Mouse (Mus musculus) testis, postnatal 14 days (tissue): ENCODE measurements around the gene Gpm6b.

Source experiments
- DNase-seq: peaks from one replicate; pipeline ENCODE4 v3.0.0; 2021; ENCODE audit warnings: low spot score

Gpm6b gene

DNA sequence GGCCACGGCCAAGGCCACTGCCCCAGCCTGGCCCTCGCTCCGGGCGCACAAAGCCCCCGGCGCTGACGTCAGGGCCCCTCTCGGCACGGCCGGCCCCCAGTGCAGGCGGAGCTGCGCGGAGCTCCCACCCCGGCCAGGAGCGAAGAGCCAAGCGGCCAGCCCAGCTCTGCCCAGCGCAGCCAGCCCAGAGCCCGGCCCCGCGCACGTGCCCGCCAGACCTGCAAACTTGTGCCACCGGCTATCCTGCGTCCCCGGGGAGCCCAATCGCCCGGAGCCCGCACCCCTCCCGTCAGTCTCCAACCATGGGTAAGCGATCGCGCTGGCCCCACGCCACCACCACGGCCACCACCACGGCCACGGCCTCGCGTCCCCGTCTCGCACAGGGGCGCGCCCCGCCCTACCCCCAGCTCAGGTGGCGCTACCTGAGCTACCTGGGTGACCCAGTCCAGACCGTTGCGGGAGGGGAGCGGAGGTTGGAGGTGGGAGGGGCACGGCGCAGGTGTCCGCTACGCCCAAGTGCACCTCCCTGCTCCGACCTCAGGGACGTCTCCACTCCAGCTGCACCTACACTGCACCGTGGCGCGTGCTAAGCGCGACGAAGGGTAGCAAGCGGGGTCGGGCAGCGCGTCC lies at the start of gene Gpm6b:
Gene Gpm6b (plus strand): TSS at position 81 of the 630 bp plus-strand sequence.
- DNase-seq, result peak; percentile 20

DNA sequence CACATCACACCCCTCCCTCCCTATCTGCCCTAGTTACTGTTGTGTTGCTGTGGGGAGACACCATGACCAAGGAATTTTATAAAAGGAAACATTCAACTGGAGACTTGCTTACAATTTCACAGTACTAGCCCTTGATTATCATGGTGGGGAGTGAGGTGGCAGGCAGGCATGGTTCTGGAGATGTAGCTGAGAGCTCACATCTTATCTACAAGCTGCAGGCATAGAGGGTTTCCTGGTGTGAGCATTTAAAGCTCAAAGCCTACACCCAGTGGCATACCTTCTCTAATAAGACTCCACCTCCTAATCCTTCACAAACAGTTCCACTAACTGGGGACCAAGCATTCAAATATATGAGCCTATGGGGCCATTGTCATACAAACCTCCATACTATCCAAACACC lies 42.4 kb upstream of the Gpm6b start:
- DNase-seq, result no peak

DNA sequence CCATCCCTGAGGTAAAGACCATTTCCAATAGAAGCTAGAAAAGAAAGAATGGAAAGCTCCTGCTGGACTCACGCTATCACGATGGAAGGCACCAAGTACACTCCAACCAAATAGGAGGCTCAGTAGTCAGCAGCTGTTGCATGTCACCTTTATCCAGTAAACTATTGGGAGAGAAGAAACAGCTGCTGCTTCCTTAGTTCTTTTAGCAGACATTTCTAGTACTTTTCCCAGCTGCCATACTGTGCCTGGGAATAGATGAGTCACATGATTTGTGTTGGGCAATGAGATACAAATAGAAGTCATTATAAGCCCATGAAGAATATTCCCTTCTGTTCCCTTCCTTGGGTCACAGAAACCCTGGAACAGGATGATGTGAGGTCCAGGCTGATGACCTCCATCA lies 40.4 kb upstream of the Gpm6b start:
- no peak for DNase-seq

DNA sequence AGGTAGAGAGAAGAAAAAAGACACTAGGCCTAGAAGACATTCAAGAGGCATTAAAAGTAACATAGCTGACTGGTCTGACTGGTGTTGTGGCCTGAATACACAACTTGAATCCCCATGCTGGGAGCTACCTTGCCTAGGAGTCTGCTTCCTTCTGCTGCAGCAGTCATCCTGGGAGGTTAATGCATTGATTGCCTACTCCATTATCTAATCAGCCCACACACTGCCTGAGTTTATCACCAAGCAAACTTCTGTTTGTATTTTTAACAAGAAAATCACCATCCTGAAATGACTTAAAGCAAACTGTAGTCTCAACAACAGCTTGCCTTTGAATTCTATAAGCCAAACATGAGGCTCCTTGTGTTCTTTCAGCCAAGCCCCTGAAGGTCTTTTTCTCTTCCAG lies 38.9 kb upstream of the Gpm6b start:
- DNase-seq, result no peak

DNA sequence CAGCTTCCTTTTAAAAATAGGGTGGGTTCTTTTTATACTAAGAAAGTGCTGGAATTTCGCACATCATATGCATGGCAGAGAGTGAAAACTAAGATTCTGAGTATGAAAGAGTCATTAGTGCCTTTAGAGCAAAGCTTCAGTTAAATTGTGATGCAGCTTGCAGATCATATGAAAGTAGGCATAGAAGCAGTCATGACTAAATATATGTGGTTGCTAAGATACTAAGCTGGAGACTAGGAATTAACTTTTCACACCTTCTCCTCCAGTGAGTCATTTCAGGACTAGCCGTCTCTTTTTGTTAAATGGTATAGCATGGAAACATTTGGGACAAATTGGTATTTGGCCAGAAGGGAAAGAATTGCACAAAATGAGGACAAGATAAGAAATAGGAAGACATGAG lies 24.1 kb upstream of the Gpm6b start:
- DNase-seq, result no peak

DNA sequence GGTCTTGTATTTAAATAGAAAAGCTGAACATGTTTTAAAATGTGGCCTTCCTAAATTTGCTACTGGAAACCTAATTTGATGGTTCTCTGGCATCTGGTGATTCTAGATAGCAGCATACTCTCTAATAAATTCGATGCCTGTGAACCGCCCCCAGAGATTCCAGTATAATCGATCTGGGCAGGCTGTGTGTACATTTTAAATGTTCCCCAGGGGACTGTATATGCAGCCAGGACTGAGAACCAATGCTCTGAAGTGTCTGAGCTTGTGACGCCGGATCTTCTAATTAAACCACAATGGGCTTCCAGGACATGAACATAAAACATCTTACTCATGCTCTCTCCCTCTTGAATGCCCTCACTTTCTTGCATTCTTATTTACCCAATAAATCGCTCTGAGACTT lies 22.5 kb upstream of the Gpm6b start:
- DNase-seq, result no peak

DNA sequence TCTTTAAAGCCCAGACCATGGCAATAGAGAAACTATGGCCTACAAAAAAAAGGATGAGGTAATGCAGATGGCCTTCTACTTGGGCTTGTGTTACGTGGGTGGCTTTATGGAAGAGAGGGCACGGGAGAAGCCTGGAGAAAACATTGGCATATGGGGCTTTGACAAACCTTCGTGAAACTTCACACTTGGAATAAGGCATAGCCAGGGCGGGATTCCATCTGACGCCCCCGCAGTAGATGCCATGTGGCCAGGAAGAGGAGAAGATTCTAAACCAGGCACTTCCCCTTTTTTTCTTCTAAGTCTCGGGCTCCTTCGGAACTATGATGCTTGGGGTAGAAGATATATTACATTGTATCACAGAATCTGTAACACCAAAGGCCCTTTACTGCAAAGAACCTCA lies 22.0 kb upstream of the Gpm6b start:
- DNase-seq, result no peak

DNA sequence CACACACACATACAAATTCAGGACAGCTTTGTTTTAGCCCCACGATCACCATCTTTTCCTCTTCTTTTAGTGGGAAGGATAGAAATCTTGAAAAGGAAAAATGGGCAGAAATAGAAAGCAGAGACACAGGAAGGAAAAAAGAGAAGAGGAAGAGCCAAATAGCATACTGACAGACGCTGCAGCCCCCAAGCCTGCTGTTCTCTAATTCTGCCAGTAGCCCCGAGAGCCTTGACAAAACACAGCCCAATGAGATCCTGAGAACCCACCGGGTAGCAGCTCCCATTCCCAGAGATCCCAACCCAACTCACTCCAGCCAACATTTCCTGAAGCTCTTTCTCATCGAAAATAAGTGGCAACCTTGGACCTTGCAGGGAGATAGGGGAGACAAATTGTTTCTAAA lies 19.4 kb upstream of the Gpm6b start:
- no peak for DNase-seq

DNA sequence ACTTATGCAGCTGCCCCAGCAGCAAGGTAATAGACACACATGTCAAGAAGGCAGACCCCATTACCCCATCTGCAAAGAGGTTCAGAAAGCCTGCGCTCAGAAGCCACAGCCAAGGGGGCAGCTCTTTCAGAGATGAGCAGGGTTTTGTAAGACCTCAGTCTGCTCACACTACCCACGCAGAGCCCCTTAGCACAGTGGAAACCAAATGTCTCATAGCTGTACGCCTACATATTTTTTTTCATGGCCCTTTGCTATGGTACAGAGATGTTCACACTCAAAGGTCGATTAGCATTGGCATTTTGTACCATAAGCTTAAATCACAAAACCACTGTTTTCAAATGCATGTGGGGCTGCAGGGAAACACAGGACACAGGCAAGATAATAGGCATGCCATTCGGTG lies 11.9 kb upstream of the Gpm6b start:
- no peak for DNase-seq

DNA sequence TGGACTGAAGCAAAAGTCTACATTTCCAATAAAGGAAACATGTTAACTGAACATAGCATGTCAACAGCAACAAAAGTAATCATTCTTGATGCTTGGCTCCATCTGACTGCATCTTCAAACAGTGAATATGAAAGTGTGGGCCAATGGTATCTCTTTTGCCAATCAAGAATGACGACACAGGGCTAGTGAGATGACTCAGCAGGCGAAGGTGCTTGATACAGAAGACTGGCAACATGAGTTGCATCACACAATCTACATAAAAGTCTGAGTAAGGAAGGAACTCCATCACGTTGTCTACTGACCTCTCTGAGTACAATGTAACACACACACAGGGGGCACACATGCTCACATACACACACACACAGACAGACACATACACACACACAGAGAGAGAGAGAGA lies 9.0 kb upstream of the Gpm6b start:
- no peak for DNase-seq

DNA sequence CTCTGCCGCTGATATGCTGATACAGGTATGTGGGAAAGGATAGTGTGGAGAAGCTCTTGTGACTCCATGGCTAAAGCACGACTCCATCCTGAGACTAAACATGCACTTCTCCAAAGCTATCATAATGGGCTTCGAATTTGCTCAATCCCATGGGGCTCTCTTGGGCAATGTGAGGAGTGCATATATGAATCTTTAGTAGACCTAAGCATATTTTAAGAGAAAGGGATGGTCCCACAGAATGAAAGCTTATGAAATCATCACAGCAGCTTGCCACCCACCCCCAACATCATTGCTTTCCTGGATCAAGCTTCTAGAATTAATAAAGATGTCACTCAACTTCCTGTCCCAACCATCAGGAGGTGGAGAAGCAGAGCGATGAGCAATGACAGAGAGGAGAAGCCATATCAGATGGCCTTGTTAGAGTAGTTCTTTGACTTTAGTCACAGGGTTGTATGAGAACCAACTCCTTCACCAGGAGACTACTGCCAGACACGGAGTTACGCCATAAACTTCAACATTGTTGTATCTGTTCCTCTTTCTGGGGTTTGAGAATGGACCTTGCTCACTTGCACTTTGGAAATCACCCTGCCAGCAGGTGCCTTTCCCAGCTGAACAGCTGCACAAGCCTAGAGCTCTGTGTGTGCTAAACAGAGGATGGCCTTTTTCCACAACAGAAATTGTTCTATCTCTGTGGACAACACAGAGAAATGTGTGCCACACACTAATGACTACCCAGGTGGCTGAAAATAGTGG lies 8.0 kb upstream of the Gpm6b start:
- no peak for DNase-seq

DNA sequence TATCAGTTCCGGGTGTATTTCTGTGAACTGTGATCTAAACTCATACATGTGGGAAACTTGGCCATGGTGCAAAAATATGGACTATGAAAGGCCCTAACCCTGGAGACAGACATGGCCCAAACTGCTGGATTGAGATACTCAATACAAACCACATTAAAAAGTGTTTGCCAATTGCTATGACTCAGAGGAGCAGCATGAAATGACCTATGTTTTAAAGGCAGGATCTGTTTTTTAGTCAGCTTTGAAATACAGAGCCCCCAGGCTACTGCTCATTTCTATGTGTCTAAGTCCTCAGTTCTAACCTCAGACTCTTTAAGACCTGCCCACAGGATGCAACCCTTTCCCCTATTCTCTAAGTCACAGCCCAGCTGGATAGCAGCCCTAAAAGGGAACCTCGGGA lies 2.6 kb upstream of the Gpm6b start:
- no peak for DNase-seq

DNA sequence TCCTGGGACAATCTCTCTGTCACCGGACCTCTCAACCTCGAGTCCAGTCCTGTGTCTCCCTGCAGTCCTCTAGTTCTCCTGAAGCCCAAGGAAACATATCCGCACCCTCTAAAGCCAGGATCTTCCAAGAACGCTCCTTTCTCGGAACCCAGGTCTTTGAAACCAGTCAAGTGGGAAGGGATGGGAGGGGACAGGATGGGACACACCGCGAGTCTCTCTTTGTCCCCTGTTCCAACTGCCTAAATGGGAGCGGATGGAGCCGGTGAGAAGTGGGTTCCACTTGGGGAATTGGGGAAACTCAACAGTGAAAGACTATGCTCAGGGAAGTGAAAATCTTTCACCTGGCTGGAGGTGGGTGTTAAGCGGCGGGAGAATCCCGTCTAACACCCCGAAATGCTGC lies 809 bp downstream of the Gpm6b start:
- DNase-seq, result no peak

DNA sequence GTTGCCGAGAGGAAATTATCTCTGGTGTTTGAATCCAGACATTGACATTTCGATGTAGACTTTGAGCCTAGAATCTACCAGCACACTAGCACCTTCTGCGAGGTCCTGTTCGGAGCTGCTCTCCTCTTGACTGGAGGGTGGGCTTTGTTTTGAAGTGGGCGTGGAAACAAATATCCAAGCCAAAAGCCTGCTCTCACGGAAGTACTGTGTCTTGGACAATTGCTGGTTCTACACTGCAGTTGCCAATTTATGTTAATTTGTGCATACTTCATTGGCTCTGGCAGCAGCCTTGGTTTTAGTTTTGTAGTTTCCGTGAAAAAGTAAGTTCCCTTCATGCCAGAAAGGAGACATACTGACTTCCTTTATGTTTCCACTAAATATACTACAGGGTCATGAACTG lies 2.0 kb downstream of the Gpm6b start:
- DNase-seq, result no peak

DNA sequence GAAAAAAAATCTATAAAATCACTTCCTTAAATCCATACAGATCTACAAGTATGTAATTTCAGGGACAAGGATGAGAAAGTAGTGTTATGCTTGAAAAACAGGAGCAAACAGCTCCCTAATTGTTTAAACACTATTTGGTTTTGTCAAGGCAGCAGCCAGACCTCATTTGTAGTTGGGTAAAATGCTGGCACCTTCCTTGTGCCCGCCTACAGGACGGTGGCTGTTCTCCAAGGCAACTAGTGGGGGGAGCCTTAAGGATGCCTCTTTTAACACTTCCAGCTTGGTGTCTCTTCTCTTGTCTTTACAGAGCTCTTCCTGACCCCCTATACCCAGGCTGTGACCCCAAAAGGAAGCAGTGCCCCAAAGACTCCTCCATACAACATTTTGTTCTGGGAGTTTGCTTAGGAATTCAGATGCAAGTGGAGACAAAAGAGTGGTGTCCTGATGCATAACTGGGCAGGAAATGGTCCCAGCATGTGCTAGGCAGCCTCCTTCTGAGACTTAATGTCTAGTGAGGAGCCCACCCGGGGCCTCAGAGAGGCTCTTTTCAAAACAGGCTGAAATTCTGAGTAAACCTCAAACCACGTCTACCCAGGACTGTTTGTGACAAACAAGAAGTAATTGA lies 4.7 kb downstream of the Gpm6b start:
- DNase-seq, result no peak

DNA sequence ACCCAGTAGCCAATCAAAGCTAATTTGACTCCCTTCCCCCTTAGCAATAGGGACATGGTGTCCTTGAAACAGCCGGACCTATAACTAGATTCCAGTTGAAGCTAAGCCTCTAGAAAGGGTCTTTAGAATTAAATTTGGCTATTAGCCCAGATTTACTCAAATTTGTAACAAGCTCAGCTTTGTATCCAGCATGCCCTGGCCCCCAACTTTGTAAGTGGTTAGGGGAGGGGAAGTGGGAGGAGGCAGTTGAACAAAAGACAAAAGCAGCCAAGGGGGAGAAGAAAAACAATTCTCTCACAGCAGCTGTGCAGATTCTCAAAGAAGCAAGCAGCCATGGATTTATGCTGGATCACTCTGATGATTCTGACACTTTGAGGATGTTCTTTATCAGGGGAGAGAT lies 32.8 kb downstream of the Gpm6b start:
- peak; percentile 18 for DNase-seq

DNA sequence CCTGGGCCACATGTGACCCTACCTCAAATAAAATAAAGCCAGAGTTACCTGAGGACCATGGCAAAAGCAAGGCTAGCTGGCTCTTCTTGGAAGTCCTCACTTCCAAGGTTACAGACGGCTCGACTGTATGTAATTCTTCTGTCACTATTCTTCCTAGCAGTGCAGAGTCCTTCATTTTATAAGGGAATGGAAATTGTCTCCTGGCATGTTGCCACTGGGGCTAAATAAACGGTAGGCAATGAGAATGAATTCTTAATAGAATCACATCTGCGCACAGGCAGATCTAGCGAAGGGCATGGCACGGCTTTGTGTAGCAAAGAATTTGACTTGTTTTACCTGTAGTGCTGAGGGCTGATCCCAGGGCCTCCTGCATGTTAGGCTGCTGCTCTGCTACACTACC lies 33.9 kb downstream of the Gpm6b start:
- no peak for DNase-seq

DNA sequence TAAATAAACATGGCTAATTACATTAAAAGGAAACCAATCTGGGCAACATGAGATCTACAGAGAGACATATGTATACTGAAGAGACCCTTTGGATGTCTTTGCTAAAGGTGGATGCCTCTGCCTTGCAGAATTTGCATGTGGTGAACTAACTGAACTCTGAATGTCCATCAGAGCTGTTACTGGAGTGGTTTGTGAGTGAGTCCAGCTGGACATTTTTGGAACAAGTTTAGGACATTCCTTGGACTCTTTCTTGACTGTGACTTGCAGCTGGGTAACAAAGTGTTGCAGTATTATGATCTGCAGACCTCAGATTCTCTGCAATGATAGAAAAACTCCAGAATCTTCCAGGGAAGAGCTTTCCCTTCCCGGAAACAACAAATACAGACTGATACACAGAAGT lies 41.1 kb downstream of the Gpm6b start:
- no peak for DNase-seq

DNA sequence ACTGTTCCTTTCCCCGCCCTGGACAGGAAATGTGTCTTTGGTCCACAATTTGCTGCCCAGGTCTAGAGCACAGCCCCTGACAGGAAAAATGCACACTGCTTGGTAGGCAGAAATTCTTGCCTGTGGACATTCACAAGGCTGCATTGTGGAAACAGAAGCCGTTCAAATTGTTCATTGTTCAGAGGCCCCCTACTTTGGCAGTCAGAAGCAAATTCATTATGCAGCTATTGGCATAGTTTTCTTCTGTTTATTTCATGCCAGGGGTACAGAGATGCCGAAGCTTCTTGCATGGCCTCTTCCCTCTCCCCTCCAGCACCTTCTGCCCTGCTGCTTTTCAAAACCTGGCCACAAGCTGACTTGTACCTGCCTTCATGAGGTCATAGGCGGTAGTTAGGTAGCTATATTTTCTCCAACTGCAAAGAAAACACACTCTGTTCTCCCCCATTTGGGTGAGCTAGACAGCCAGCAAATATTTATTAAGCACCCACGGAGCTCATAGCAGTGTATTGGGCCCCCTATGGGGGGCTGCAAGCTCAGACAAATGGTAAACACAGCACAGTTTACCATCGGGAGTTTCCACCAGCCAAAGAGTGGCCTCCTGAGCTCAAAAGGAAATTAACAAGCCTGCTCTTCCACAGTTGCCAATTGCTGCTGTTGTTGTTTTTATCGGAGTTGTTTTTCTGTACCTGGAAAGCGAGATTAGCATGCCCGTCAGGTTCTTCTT lies 48.2 kb downstream of the Gpm6b start:
- no peak for DNase-seq

DNA sequence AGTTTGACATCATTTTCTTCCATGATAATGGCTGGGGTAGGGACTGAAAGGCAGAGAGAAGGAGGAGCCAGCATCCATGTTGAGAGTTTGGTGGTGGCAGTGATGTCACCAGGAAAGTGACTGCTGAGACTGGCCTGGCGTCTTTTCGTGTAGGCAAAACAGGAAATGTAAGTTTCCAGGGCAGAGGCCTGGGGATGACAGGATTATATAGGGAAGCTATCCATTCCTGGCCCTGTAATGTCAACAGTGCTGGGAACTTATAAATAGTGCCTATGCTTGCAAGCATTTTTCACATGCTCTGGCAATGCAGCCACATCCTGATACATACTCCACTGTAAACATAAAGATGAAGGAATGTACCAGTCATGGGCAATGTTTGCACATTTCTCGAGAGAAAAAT lies 52.6 kb downstream of the Gpm6b start:
- DNase-seq, result no peak

DNA sequence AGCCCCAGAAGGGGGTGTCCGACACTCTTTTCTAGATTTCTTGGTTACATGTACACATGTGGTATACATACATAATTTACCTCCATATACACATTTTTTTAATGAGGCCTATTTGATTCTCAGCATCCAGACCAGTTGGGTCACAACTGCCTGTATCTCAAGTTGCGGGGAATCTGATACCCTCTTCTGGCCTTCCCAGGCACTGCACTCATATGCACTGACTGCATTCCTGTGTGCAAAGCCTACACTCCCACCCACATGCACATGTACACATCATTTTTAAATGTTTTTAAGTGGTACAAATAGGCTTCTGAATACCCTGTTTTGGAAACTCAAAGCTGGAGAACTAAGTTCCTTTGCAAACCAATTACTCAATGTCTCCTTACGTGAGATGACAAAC lies 54.8 kb downstream of the Gpm6b start:
- no peak for DNase-seq

DNA sequence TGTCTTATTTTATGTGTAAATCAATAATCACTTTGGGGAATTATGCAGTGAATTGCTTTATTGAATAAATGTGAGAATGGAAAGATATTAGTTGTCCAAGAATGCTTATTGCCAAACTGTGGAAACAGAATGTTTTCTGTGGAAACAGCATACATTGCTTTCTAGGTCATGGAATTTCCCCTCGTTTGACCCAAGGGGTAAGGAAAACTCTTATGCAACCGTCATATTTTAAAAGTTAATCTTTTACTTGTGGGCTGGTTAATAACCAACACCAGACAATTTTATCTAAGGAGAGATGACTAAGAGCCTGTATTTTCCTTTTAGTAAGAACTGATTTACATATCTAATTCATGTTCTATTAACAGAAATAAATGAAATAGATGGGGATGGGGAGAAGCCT lies 64.1 kb downstream of the Gpm6b start:
- DNase-seq, result no peak

DNA sequence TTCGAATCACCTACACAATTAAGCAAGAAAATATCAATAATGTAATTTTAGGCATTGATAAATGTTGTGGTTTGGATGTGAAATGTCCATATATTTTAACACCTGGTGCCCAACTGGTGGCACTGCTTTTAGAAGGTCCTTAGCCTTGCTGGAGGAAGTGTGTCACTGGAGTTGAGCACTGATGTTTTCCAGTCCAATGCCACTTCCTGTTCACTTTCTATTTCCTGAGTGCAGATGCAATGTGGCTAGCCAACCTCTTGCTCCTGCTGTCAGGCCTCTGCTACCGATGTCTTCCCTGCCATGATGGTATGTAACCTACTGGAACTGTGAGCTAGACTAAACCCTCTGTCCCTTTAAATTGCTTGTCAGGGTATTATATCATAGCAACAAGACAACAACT lies 65.6 kb downstream of the Gpm6b start:
- DNase-seq, result no peak
